Mouse (Mus musculus): ENCODE measurements at regions not wholly inside any gene's neighbourhood (a gene's known extent, or its start where the extent isn't known, plus 50 kb on each side); places are given as distances from the start of the nearest gene placed in this dataset.

- Histone ChIP-seq H3K27ac (ENCODE audit: insufficient read depth, low read depth, low read length, poor library complexity, severe bottlenecking) (no peak overlapping the region), H3K9me3 (ENCODE audit: control insufficient read depth, insufficient read depth, low read depth, low read length) (no peaks in the 10 kb centered on the region), H3K36me3 (ENCODE audit: control insufficient read depth, insufficient read depth, low read length, poor library complexity, severe bottlenecking) (peaks cover 4% of the 10 kb centered on the region; the same call in 1 of the 2 replicates), H3K9ac (ENCODE audit: insufficient read depth, low read depth, low read length, poor library complexity, severe bottlenecking) (no peak overlapping the region), H3K4me3 (ENCODE audit: insufficient read depth in 1 of 2, low read depth in 1 of 2, low read length in 2 of 2, poor library complexity in 1 of 2, severe bottlenecking in 1 of 2) (no peak overlapping the region), H3K4me1 (ENCODE audit: control insufficient read depth in 2 of 2, insufficient read depth in 2 of 2, low read length in 2 of 2, poor library complexity in 1 of 2) (no peaks in the 10 kb centered on the region)
- no peak for DNase-seq (ENCODE audit: low read depth, low spot score)
- TF ChIP-seq ZC3H11A (IDR thresholded peaks at IDR 0.05; ENCODE audit: borderline replicate concordance, low read depth, low read length) (no peak), HCFC1 (IDR thresholded peaks at IDR 0.05; ENCODE audit: borderline replicate concordance, insufficient read depth, low read length) (no peak), MAFK (IDR thresholded peaks at IDR 0.05; ENCODE audit: insufficient read depth, low read depth, low read length) (no peak), ZNF384 (IDR thresholded peaks at IDR 0.05; ENCODE audit: low read depth, low read length) (no peak), CHD2 (IDR thresholded peaks at IDR 0.05; ENCODE audit: low read depth, low read length) (no peak)
- in situ Hi-C loops (cut with MboI; ENCODE audit: low sequenced_read_pairs in 2 of 2, unreplicated experiment in 2 of 2) = no loop called here
Measured at GRCm38 (mm10) chr15:62224798-62225197, 1302.0 kb upstream of the A1bg start.

- no peak overlapping the region for H3K9ac ChIP-seq (ENCODE audit: insufficient read depth, low read depth, low read length, poor library complexity, severe bottlenecking)
Measured at GRCm38 (mm10) chr15:62224191-62224590, 1301.4 kb upstream of the A1bg start.

GRCm38 (mm10) chr15:62223156-62223840 is 1300.5 kb upstream of the A1bg start:
- no peak overlapping the region for H3K4me3 ChIP-seq (ENCODE audit: insufficient read depth in 1 of 2, low read depth in 1 of 2, low read length in 2 of 2, poor library complexity in 1 of 2, severe bottlenecking in 1 of 2)
- no peak overlapping the region for H3K27ac ChIP-seq (ENCODE audit: insufficient read depth, low read depth, low read length, poor library complexity, severe bottlenecking)
- H3K9ac ChIP-seq (ENCODE audit: insufficient read depth, low read depth, low read length, poor library complexity, severe bottlenecking) = no peak overlapping the region
- no peak for DNase-seq (ENCODE audit: low read depth, low spot score)
- TF ChIP-seq ZNF384 (IDR thresholded peaks at IDR 0.05; ENCODE audit: low read depth, low read length) (no peak), ZC3H11A (IDR thresholded peaks at IDR 0.05; ENCODE audit: borderline replicate concordance, low read depth, low read length) (no peak), MAFK (IDR thresholded peaks at IDR 0.05; ENCODE audit: insufficient read depth, low read depth, low read length) (no peak), HCFC1 (IDR thresholded peaks at IDR 0.05; ENCODE audit: borderline replicate concordance, insufficient read depth, low read length) (no peak), CHD2 (IDR thresholded peaks at IDR 0.05; ENCODE audit: low read depth, low read length) (no peak)
- H3K4me1 ChIP-seq (ENCODE audit: control insufficient read depth in 2 of 2, insufficient read depth in 2 of 2, low read length in 2 of 2, poor library complexity in 1 of 2) = 0 out of 4 replicates have a peak, but pooled peaks cover 0 to 3% of the 10 kb centered on the region in 2 experiments
- in situ Hi-C loops (cut with MboI; ENCODE audit: low sequenced_read_pairs in 2 of 2, unreplicated experiment in 2 of 2) = no loop called here
- H3K36me3 ChIP-seq (ENCODE audit: control insufficient read depth, insufficient read depth, low read length, poor library complexity, severe bottlenecking) = peaks cover 3% of the 10 kb centered on the region; the same call in 1 of the 2 replicates
- H3K9me3 ChIP-seq (ENCODE audit: control insufficient read depth, insufficient read depth, low read depth, low read length) = no peaks in the 10 kb centered on the region

More at GRCm38 (mm10) chr15:62224191-62224590, 1301.4 kb upstream of the A1bg start:
- Histone ChIP-seq H3K4me1 (ENCODE audit: control insufficient read depth in 2 of 2, insufficient read depth in 2 of 2, low read length in 2 of 2, poor library complexity in 1 of 2) (0 out of 4 replicates have a peak, but pooled peaks cover 0 to 3% of the 10 kb centered on the region in 2 experiments), H3K27ac (ENCODE audit: insufficient read depth, low read depth, low read length, poor library complexity, severe bottlenecking) (no peak overlapping the region), H3K4me3 (ENCODE audit: insufficient read depth in 1 of 2, low read depth in 1 of 2, low read length in 2 of 2, poor library complexity in 1 of 2, severe bottlenecking in 1 of 2) (no peak overlapping the region), H3K9me3 (ENCODE audit: control insufficient read depth, insufficient read depth, low read depth, low read length) (no peaks in the 10 kb centered on the region), H3K36me3 (ENCODE audit: control insufficient read depth, insufficient read depth, low read length, poor library complexity, severe bottlenecking) (no peaks in the 10 kb centered on the region; the same call in 1 of the 2 replicates)
- in situ Hi-C loops (cut with MboI; ENCODE audit: low sequenced_read_pairs in 2 of 2, unreplicated experiment in 2 of 2) = no loop called here
- TF ChIP-seq CHD2 (IDR thresholded peaks at IDR 0.05; ENCODE audit: low read depth, low read length) = no peak
- DNase-seq (ENCODE audit: low read depth, low spot score) = no peak

DNA sequence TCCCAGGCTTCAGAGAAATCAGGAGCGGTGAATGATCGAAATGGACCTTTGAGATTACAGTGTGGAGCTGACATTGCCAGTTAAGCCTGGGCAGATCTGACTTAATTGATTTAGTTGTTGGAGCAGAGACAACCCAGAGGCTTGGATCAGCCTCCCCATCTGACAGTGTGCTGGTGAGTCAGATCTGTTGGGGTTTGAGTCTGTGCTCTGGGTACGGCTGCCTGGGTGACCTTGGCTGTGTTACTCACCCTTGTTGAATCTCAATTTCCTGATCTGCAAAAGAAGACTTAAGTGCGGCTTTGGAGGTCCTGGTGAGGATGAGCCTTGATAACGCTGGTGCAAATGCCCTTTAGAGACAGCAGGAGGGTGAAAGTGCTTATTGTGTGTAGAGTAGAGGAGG is 1299.9 kb upstream of the A1bg start:
- H3K9ac ChIP-seq (ENCODE audit: insufficient read depth, low read depth, low read length, poor library complexity, severe bottlenecking) = no peak overlapping the region
- TF ChIP-seq HCFC1 (IDR thresholded peaks at IDR 0.05; ENCODE audit: borderline replicate concordance, insufficient read depth, low read length) (no peak), MAFK (IDR thresholded peaks at IDR 0.05; ENCODE audit: insufficient read depth, low read depth, low read length) (no peak), ZNF384 (IDR thresholded peaks at IDR 0.05; ENCODE audit: low read depth, low read length) (no peak), CHD2 (IDR thresholded peaks at IDR 0.05; ENCODE audit: low read depth, low read length) (no peak), ZC3H11A (IDR thresholded peaks at IDR 0.05; ENCODE audit: borderline replicate concordance, low read depth, low read length) (no peak)
- H3K36me3 ChIP-seq (ENCODE audit: control insufficient read depth, insufficient read depth, low read length, poor library complexity, severe bottlenecking) = peaks cover 7% of the 10 kb centered on the region; the same call in 1 of the 2 replicates
- peaks cover 0 to 3% of the 10 kb centered on the region in 2 experiments; a peak in 1 of 4 replicates for H3K4me1 ChIP-seq (ENCODE audit: control insufficient read depth in 2 of 2, insufficient read depth in 2 of 2, low read length in 2 of 2, poor library complexity in 1 of 2)
- in situ Hi-C loops (cut with MboI; ENCODE audit: low sequenced_read_pairs in 2 of 2, unreplicated experiment in 2 of 2) = no loop called here
- H3K27ac ChIP-seq (ENCODE audit: insufficient read depth, low read depth, low read length, poor library complexity, severe bottlenecking) = no peak overlapping the region
- DNase-seq (ENCODE audit: low read depth, low spot score) = no peak
- no peak overlapping the region for H3K4me3 ChIP-seq (ENCODE audit: insufficient read depth in 1 of 2, low read depth in 1 of 2, low read length in 2 of 2, poor library complexity in 1 of 2, severe bottlenecking in 1 of 2)
- no peaks in the 10 kb centered on the region for H3K9me3 ChIP-seq (ENCODE audit: control insufficient read depth, insufficient read depth, low read depth, low read length)

Measured in ES-E14 (cell line).